Mouse (Mus musculus) liver, embryonic 16.5 days (tissue): ENCODE results near the gene Eif2ak1. TPM values are rescaled to one million over a fixed set of nuclear protein-coding genes. Genes with fewer than 3 reads are reported as not detected.
"Not testable (repeated sequence)": the region's sequence is repeated elsewhere in the genome, so short reads cannot be mapped to it uniquely, and the experiment has no call there.

Experiments
- ATAC-seq: fragments of 200-750 bp; cut with Nextera tagmentation; 2 replicates; pipeline ENCODE4 v1.8.0; 2017; ENCODE audit warnings: low read depth, mild to moderate bottlenecking, moderate number of reproducible peaks, moderate library complexity
- H3K27ac ChIP-seq: fragments of 300-500 bp; sonication (generic); 2 replicates; pipeline ENCODE4 v1.5.1; 2014; ENCODE audit warnings: mild to moderate bottlenecking, low read length
- H3K27me3 ChIP-seq: fragments of 300-500 bp; sonication (generic); 2 replicates; pipeline ENCODE4 v1.6.1; 2014; ENCODE audit warnings: low read depth, low read length, mixed read lengths; ENCODE audit not compliant: control insufficient read depth, insufficient read depth
- H3K36me3 ChIP-seq: fragments of 300-500 bp; sonication (generic); 2 replicates; pipeline ENCODE4 v1.6.1; 2014; ENCODE audit warnings: mild to moderate bottlenecking; ENCODE audit not compliant: control insufficient read depth, insufficient read depth
- H3K4me1 ChIP-seq: fragments of 300-500 bp; sonication (generic); 2 replicates; pipeline ENCODE4 v1.6.1; 2014; ENCODE audit warnings: low read depth, low read length, mixed read lengths; ENCODE audit not compliant: control insufficient read depth
- H3K4me2 ChIP-seq: fragments of 300-500 bp; sonication (generic); 2 replicates; pipeline ENCODE4 v1.6.1; 2014; ENCODE audit warnings: low read depth, low read length, mixed read lengths
- H3K4me3 ChIP-seq: fragments of 300-500 bp; sonication (generic); 2 replicates; pipeline ENCODE4 v1.5.1; 2014; ENCODE audit warnings: low read depth, mild to moderate bottlenecking, low read length
- H3K9ac ChIP-seq: fragments of 300-500 bp; sonication (generic); 2 replicates; pipeline ENCODE4 v1.6.1; 2014; ENCODE audit warnings: low read depth, low read length
- H3K9me3 ChIP-seq: fragments of 300-500 bp; sonication (generic); replicated peaks from 2 replicates; pipeline ENCODE4 v1.6.1; 2016; ENCODE audit warnings: low read length; ENCODE audit not compliant: control insufficient read depth
- WGBS: fragments of 180-500 bp; shearing (Covaris S2); extraction: QIAGEN DNeasy Blood & Tissue Kit; methylation state at CpG from one replicate; pipeline ENCODE4 v1.1.7; 2014; ENCODE audit not compliant: insufficient replicate concordance; 5-methylcytosine and 5-hydroxymethylcytosine counted together
- polyA plus RNA-seq: library from polyadenylated mRNA; unstranded; fragments of >200 nt; fragmentation: Nextera tagmentation; extraction: Ambion mirVana; gene quantifications from 2 replicates; pipeline ENCODE4 v1.2.1, GENCODE M21; 2015

The Eif2ak1 gene
- polyA plus RNA-seq = 115 and 119 TPM in 2 replicates

DNA sequence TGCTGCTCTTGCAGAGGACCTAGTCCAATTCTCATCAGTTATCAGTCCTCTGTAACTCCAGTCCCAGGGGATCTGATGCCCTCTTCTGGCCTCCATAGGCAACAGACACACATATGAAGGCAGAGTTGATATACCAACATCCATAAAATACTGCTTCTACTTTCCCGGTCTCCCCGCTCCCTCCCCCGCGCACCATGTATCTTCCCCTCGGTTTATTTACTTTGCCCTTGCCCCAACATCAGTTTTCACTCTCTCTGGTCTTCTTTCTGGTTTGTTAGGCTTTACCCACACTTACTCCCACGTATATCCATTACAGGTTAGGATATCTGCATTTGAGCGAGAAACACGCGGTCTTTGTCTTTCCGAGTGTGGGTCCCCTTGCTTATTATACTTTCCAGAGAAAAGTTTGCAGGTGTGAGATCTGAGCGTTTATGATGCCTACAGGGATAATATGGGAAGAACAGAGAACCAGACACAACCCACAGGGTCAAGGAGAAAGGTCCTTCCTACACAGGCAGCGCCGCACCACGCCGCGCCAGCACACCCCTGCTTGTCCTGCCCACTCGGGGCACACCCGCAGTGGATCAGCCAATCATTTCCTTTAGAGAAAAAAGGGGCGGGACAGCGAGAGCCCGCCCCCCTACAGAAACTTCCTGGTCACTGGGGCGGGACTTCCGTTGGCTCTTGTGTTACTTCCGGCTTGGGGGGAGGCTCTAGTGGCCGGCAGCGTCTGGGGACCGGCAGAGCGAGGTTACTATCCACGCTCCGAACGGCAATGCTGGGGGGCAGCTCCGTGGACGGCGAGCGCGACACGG, at the start of gene Eif2ak1:
TSS of gene Eif2ak1 (plus strand) at position 673 of the 815 bp plus-strand sequence.
- H3K27ac ChIP-seq = peak within 1 kb of the TSS; percentile 99
- H3K9ac ChIP-seq = peak within 1 kb of the TSS; percentile 98
- H3K36me3 ChIP-seq = peaks cover 3% of the 10 kb centered on the region
- WGBS = under 1% methylated on average over 37 of the region's 37 CpGs
- ATAC-seq = peak; percentile 91
- H3K4me2 ChIP-seq = peak within 1 kb of the TSS; percentile 79
- H3K4me1 ChIP-seq = peaks cover 26% of the 10 kb centered on the region
- H3K9me3 ChIP-seq = no peaks in the 10 kb centered on the region
- H3K27me3 ChIP-seq = no peaks in the 10 kb centered on the region
- H3K4me3 ChIP-seq = peak within 1 kb of the TSS; percentile 92

DNA sequence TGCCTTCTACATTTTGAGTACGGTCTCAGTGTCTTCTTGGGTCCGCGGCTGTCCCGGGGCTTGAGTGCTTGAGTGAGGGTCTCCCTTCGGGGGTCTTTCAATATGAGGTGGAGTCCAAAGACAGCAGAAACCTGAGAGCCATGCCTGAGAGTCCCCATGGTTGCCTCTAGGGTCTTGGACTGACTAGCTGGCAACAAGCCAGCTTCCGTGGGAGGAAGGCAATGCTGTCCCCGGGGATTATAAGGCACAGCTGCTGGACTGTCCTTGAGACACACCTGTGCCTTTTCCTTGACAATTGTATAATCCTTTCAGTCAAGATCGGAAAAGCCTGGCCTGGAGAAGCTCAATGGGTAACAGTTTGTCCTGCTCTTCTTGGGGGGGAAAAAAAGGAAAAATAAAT, 35.6 kb upstream of the Eif2ak1 start:
- no peak for ATAC-seq
- no peak overlapping the region for H3K9ac ChIP-seq
- H3K27me3 ChIP-seq = no peaks in the 10 kb centered on the region
- no peak overlapping the region for H3K27ac ChIP-seq
- no peak overlapping the region for H3K4me3 ChIP-seq
- H3K4me2 ChIP-seq = no peak overlapping the region
- H3K36me3 ChIP-seq = no peaks in the 10 kb centered on the region
- H3K9me3 ChIP-seq = no peaks in the 10 kb centered on the region
- WGBS = 85% methylated on average over 8 of the region's 8 CpGs
- H3K4me1 ChIP-seq = no peaks in the 10 kb centered on the region

DNA sequence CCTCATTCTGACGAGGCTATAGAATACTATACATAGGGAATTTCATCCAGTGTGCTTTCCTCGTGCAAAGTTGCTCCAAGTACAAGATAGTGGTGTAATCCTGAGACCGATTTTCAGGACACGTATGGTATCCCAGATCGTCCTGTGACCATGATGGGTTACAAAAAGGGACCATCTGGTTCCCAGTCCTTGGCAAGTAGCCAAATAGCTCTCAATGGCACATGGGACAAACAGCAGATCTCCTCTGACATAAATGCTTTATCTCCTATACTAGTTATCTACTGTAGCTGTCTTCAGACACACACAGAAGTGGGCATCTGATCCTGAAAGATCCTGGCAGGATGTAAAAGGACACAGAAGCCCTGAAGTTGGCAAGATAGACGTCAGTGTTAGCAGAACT, 32.2 kb upstream of the Eif2ak1 start:
- H3K9ac ChIP-seq = no peak overlapping the region
- H3K27ac ChIP-seq = no peak overlapping the region
- no peak for ATAC-seq
- no peak overlapping the region for H3K4me2 ChIP-seq
- no peaks in the 10 kb centered on the region for H3K27me3 ChIP-seq
- H3K4me3 ChIP-seq = no peak overlapping the region
- no peaks in the 10 kb centered on the region for H3K4me1 ChIP-seq
- H3K36me3 ChIP-seq = no peaks in the 10 kb centered on the region
- no peaks in the 10 kb centered on the region for H3K9me3 ChIP-seq
- WGBS = 63% methylated on average over 6 of the region's 6 CpGs

DNA sequence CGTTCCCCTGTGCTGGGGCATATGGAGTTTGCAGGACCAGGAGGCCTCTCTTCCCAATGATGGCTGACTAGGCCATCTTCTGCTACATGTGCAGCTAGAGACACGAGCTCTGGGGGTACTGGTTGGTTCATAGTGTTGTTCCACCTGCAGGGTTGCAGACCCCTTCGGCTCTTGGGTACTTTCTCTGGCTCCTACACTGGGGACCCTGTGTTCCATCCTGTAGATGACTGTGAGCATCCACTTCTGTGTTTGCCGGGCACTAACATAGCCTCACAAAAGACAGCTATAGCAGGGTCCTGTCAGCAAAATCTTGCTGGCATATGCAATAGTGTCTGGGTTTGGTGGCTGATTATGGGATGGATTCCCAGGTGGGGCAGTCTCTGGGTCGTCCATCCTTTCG, 16.4 kb upstream of the Eif2ak1 start:
- not testable (repeated sequence) for H3K36me3 ChIP-seq, H3K4me1 ChIP-seq, ATAC-seq, H3K4me2 ChIP-seq, H3K27ac ChIP-seq, H3K27me3 ChIP-seq, H3K4me3 ChIP-seq, H3K9ac ChIP-seq, H3K9me3 ChIP-seq
- 66% methylated on average over 6 of the region's 6 CpGs for WGBS

DNA sequence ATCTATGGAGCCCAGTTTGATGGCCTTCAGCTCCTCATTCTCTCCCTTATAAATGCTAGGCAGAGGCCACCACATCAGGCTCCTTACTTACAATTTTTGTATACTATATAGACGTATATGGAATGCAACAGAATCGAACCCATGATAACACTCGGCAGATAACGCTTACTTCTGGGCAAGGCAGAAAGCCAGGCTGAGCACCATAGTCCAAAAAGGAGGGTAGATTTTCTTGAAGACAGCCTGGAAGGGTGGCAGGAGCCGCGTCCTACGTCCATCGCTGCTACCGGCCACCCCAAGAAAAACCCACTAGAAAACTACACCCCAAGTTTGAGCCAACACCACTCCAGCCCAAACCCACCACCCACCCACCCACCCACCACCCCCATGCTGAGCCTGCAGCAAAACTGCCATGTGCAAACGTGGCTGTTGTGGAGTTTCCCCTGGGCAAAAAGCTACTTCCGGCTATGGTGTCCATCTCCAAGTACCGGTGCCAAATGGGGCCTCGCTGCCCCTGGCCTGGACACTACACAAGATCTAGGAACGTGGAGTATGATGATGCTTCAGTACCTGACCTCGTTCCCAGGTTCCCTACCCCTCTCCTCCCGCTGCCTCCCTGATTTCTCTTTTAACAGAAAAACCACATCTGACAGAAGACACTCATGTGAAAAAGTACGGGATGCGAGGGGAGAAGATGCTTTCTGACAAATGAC, 13.4 kb upstream of the Eif2ak1 start:
- Histone ChIP-seq H3K36me3 (no peaks in the 10 kb centered on the region), H3K27me3 (no peaks in the 10 kb centered on the region), H3K4me3 (no peak overlapping the region), H3K4me1 (no peaks in the 10 kb centered on the region), H3K9ac (no peak overlapping the region), H3K9me3 (no peaks in the 10 kb centered on the region), H3K4me2 (no peak overlapping the region), H3K27ac (no peak overlapping the region)
- no peak for ATAC-seq
- 72% methylated on average over 18 of the region's 18 CpGs for WGBS

DNA sequence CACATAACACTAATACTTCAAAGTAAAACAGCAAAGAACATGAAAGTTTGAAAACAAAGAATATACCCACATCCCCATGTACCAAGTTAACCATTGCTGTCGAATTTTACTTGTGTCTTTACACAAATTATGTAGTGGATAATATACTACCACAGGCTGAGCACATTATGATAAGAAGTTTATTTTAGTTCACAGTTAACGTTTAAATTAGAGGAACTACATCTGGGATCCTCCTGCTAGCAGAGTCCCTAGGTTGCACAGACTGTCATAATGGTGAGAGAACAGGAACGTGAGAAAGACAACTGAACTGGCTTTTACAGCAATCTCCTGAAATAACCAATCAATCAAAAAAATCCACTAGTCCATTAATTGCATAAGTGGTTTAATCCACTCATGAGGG, 10.3 kb upstream of the Eif2ak1 start:
- no peak for ATAC-seq
- Histone ChIP-seq H3K36me3 (no peaks in the 10 kb centered on the region), H3K9ac (no peak overlapping the region), H3K9me3 (no peaks in the 10 kb centered on the region), H3K4me1 (no peaks in the 10 kb centered on the region), H3K4me2 (no peak overlapping the region), H3K27me3 (no peaks in the 10 kb centered on the region), H3K4me3 (no peak overlapping the region), H3K27ac (no peak overlapping the region)
- 34% methylated on average over 3 of the region's 3 CpGs for WGBS

DNA sequence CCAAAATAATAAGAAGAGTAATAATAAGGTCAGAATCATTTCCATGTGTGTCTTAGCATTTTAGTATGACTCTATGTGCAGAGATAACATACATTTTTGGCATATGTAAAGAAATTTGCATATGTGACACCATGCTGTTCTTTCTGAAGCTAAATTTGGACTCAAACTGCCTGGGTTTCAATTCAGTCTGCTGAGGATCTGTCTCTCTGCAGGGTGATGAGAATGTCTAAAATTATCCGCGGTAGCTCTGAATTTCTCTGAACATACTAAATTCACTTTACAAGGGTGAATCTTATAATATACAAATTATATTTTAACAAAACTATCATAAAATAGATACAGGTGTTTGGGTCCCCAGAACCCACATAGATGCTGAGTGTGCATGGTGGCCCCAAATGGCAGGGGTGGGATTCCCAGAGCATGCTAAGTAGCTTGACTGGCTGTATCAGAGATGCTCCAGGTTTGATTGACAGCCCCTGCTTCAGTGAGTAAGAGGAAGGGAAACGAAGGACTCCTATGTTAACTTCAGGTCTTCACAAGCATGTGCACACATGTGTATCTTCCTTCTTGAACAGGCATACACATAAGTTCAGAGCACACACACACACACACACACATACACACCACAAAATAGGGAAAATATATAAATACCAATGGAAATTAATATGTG, 8.0 kb upstream of the Eif2ak1 start:
- Histone ChIP-seq H3K27me3 (no peaks in the 10 kb centered on the region), H3K36me3 (no peaks in the 10 kb centered on the region), H3K27ac (no peak overlapping the region), H3K9ac (no peak overlapping the region), H3K4me2 (no peak overlapping the region), H3K4me3 (no peak overlapping the region), H3K9me3 (no peaks in the 10 kb centered on the region), H3K4me1 (peaks cover 7% of the 10 kb centered on the region)
- WGBS = 72% methylated on average over 3 of the region's 3 CpGs
- ATAC-seq = no peak

DNA sequence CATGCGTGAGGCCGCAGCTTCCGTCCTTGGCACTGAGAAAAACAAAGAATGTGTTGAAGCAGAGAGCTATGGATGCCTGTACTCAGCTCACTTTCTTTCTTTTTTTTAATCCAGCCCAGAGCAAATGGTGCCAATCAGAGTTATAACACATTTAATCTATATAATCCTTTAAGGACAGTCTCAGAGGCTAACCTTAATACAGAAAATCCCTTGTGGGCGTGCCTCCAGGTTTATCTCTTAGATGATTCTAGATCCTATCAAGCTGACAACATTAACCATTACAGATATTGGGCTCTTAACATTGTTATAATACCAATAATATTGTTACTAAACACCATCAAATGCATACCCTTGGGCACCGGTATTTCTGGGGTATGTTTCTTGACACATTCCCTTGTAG, 5.9 kb upstream of the Eif2ak1 start:
- Histone ChIP-seq H3K4me1 (peaks cover 7% of the 10 kb centered on the region), H3K4me3 (no peak overlapping the region), H3K36me3 (no peaks in the 10 kb centered on the region), H3K27ac (no peak overlapping the region), H3K4me2 (no peak overlapping the region), H3K27me3 (no peaks in the 10 kb centered on the region), H3K9ac (no peak overlapping the region), H3K9me3 (no peaks in the 10 kb centered on the region)
- no peak for ATAC-seq
- 76% methylated on average over 5 of the region's 5 CpGs for WGBS

DNA sequence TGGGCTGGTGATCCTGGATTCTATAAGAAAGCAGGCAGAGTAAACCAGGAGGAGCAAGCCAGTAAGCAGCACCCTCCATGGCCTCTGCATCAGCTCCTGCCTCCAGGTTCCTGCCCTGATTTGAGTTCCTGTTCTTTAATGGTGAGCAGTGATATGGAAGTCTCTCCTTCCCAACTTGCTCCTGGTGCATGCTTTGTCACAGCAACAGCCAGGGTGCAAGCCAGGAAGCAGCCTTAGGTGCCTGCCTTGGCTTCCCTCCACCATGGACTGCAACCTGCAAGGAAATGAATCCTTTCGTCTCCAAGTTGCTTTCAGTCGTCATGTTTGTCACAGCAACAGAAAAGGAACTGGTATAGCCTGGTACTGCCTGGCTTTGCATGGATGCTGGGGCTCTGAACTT, 3.0 kb upstream of the Eif2ak1 start:
- ATAC-seq = no peak
- H3K9ac ChIP-seq = no peak overlapping the region
- peaks cover 10% of the 10 kb centered on the region for H3K4me1 ChIP-seq
- H3K27me3 ChIP-seq = no peaks in the 10 kb centered on the region
- H3K36me3 ChIP-seq = no peaks in the 10 kb centered on the region
- no peak overlapping the region for H3K4me3 ChIP-seq
- no peaks in the 10 kb centered on the region for H3K9me3 ChIP-seq
- WGBS = 65% methylated on average over 2 of the region's 2 CpGs
- H3K27ac ChIP-seq = no peak overlapping the region
- H3K4me2 ChIP-seq = no peak overlapping the region
